Mouse (Mus musculus) cerebellum, postnatal 25 days (tissue): ENCODE measurements around the gene Hgd.

Experiments
- DNase-seq, 2 experiments: peaks; one replicate each; pipeline ENCODE4 v3.0.0; 2021; ENCODE audit warnings: mixed read lengths in 2 of 2

Gene Hgd

GRCm38 (mm10) chr16:37581901-37582300 lies 1.9 kb downstream of the Hgd start:
- no peak for DNase-seq

DNA sequence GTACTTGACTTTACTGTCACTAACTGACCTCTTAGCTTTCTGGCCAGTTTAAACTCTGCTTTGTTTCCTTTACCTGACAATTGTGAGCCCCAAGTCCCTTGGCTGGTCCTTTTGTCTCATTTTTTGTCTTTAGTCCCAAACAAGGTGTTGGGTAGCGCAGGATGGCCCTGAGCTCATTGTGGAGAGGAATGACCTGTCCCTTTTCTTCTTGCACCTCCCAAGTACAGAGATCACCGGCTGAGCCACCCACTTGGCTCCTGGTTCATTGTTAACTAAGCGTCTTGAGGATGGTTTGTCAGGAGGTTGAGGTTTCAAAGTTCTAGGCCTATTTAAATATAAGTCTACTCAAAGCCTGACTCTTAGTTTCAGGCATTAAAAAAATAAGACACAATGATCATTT lies 3.4 kb downstream of the Hgd start:
- no peak for DNase-seq

- DNase-seq, result peak in 1 of 2 experiments; percentile 12
These were observed 3.8 kb downstream of the Hgd start for GRCm38 (mm10) chr16:37583801-37584200.

- peak; percentile 66 for DNase-seq
These were observed 4.5 kb downstream of the Hgd start for GRCm38 (mm10) chr16:37584218-37585035.

- peak in 1 of 2 experiments; percentile 25 for DNase-seq
These were observed 5.2 kb downstream of the Hgd start for GRCm38 (mm10) chr16:37585129-37585563.

DNA sequence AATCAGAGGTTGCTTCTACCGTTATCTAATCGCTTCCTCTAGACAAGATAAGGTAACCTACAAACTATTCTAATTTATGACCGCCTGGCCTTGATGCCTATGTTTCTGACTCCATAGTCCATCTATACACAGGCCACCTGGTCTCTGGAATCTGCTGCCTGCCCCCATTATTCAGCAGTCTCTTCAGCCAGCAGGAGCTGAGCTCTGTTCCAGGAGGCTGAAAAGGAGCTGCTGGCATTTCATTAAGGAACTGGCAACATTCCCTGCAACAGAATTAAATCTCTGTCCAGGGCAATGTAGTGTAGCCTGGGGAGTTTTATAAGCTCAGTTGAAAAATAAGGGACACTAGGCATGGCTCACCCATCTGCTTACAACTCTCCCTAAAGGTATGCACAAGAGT lies 11.0 kb downstream of the Hgd start:
- peak; percentile 83 to 85 for DNase-seq

DNA sequence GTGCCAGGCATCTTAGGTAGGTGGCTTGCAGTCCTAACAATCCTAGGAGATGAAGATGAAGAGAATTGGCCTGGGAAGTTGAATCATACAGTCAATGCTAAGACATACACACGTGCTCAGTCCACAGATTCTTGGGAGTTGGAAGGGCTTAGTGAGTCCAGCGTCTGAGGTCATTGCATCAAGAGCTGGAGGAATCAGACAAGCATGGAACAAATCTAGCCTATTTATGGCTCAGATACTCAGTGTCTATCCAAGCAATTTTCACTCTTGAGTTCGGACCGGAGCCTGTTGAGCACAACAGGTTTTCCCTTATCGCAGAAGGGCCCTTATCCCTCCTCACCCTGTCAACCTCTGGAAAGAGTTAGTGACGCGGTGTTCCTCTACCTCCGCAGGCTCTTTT lies 11.6 kb downstream of the Hgd start:
- DNase-seq, result peak in 1 of 2 experiments; percentile 30

DNA sequence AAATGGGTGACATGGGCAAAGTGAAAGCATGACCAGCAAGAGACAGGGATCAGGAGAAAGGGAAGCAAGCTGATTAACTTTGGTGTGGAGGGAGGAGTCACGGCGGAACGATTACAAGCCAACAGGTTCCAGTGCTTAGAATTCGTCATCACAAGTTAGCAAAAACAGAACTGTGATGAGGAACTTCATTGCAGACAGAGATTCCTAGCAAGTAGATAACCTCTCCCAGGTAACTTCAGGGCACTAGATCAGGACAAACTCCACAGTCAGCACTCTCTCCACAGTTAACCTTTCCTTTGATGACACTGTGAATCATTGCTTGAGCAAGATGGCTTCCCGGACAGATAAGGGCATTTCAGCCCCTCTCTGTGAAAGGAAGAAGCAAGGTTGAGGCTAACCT lies 17.5 kb downstream of the Hgd start:
- no peak for DNase-seq

DNA sequence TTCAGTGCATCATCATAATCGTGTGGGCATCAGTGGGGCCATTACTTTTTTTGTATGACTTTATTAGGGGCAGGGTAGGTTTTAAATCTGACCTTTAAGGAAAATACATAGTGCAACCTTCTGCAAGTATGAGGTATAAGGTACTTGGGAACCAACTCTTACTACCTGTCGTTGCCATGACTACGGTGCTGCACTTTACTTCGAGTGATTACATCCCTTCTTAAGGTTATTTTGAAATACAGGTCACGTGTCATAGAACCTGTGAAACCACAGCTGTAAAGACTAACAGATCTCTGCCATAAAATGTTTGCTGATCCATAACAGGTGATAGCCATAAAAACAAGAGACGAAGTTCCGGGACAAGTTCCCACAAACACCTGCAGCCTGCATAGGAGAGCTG lies 18.5 kb downstream of the Hgd start:
- no peak for DNase-seq

DNA sequence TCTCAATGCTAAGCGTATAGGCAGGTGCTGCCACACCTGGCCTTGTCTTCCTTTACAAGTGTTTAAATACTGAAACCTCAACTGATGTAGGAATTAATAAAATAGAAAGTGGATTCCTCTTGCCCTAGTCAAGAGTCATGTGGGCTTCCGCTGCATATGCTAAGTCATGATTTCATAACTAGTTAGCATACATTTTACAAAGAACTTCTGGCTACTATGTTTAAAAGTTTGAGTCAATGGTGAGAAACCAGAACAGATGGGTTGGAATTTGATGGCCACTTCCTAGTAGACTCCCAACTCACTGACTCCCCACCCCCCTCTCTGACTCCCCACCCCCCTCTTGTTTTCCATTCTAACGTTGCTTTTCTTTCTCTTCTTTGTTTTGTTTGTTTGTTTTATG lies 19.4 kb downstream of the Hgd start:
- no peak for DNase-seq

GRCm38 (mm10) chr16:37603431-37603830 lies 23.5 kb downstream of the Hgd start:
- no peak for DNase-seq

DNA sequence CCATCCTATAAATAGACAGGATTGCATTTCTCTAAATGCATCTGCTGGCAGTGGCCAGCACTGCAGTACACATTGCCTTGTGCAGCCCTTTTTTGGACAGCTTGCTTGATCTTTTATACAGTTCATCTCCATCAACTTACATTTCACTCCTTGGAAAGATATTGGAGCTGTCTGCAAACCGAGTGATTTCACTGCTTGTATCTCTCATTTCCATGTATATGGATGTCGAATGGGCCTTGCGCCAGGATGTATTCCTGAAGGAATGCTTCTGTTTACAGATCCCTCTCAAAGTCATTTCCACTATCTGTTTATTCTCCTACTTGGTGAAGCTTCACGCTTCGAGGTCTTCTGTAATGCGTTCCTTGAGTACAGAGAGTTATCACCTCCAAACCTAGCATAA lies 24.3 kb downstream of the Hgd start:
- DNase-seq, result peak; percentile 22 to 46

GRCm38 (mm10) chr16:37610333-37610732 lies 30.4 kb downstream of the Hgd start:
- no peak for DNase-seq

DNA sequence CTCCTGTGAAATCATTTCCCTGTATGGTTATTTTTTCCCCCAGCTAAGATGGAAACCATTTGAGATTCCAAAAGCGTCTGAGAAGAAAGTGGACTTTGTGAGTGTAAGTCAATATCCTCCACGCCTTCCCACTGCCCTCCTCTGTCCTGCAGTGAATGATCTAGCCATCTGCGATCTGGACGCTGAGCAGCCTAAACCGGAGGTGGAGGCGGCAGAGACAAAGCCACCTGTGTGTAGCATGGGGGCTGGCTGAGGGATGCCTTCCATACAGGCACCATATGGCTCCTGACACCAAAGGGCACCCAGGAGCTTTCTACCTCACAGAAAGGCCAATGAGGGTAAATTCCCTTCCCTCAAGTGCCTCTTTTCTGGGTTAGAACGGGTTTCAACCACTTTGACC lies 31.1 kb downstream of the Hgd start:
- peak; percentile 55 to 66 for DNase-seq

GRCm38 (mm10) chr16:37612013-37612412 lies 32.1 kb downstream of the Hgd start:
- peak; percentile 62 to 66 for DNase-seq

GRCm38 (mm10) chr16:37614540-37614939 lies 34.6 kb downstream of the Hgd start:
- DNase-seq, result no peak

GRCm38 (mm10) chr16:37615429-37615828 lies 35.5 kb downstream of the Hgd start:
- DNase-seq, result no peak

DNA sequence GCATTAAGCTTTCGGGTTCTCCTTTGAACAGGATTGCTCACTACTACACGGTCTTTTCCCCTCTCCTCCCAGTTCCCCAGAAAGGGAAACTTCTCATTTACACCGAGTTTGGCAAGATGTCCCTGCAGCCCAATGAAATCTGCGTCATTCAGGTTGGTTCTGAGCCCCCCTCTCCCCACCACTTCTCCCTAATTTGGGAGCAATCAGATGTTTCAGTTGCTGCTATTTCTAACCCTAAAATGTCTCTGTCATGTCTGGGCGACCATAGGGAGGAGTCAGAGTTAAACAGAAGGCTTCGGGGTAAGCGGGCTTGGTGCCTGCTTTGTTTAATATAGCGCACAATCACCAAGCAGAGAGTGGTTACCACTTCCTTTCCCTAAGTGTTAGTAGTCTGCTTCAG lies 36.2 kb downstream of the Hgd start:
- DNase-seq, result no peak

DNA sequence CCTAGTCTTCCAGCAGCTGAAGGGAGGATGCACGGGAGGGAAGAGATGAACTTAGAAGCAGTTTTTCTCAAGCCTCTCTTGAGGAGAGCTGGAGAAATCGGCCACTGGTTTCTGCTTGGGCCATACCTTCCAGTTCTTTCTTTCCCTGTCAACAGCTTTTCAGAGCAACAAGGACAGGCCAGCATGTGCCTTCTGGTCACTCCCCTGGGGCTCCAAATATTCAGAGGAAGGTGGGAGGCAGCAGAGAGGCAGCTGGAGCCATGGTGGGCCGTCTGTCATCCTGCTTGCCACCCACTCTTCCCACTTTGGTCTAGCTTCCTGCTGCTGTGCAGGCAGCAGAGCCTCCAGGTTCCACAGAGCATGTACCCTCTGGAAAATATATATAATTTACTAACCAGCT lies 37.7 kb downstream of the Hgd start:
- peak; percentile 66 to 67 for DNase-seq

- DNase-seq, result no peak
These were observed 42.5 kb downstream of the Hgd start for GRCm38 (mm10) chr16:37622403-37622802.

GRCm38 (mm10) chr16:37622919-37623318 lies 43.0 kb downstream of the Hgd start:
- peak; percentile 73 to 77 for DNase-seq

GRCm38 (mm10) chr16:37626388-37626949 lies 46.5 kb downstream of the Hgd start:
- DNase-seq, result no peak

GRCm38 (mm10) chr16:37628336-37628735 lies 48.4 kb downstream of the Hgd start:
- no peak for DNase-seq

- no peak for DNase-seq
These were observed 49.1 kb downstream of the Hgd start for GRCm38 (mm10) chr16:37629011-37629410.

GRCm38 (mm10) chr16:37634578-37634977 lies 54.6 kb downstream of the Hgd start:
- no peak for DNase-seq
